In genomic region chr15:12900428-12901196, GRCm38 (mm10) we compare ENCODE assay signal across 15 mouse cellular contexts.
"Had no signal": no experiment of that assay in that cellular context is flagged by ENCODE, and none has a peak within 500 bp of the region (broad histone marks: within the 10 kb centered on the region; RNA-seq: fewer than 3 reads in every experiment).

No protein-coding gene starts in this region.

- H3K4me1 ChIP-seq: limb, embryonic 10.5 days; neural tube, embryonic 12.5 days had no signal

- H3K9ac ChIP-seq: liver, embryonic 15.5 days; lung, embryonic 14.5 days; neural tube, embryonic 12.5 days had no signal

- DNase-seq: kidney, adult 18-20 months; kidney, postnatal 10 days; kidney, postnatal 4 days; lung, embryonic 14.5 days; lung, postnatal 10 days; lung, postnatal 4 days; thymus, adult 18-20 months; thymus, postnatal 14 days had no signal

- H3K9me3 ChIP-seq: limb, embryonic 10.5 days; liver, embryonic 15.5 days; neural tube, embryonic 12.5 days had no signal

- H3K27me3 ChIP-seq: liver, embryonic 15.5 days; megakaryocyte, embryonic 14.5 days; neural tube, embryonic 12.5 days had no signal

- H3K4me2 ChIP-seq: liver, embryonic 11.5 days; liver, embryonic 15.5 days; lung, embryonic 14.5 days; neural tube, embryonic 12.5 days had no signal

- H3K4me3 ChIP-seq: layer of hippocampus, adult 2 months; left cerebral cortex, adult 2 months; limb, embryonic 10.5 days; liver, embryonic 15.5 days; megakaryocyte, embryonic 14.5 days; neural tube, embryonic 12.5 days had no signal

- H3K27ac ChIP-seq: layer of hippocampus, adult 2 months; left cerebral cortex, adult 2 months; limb, embryonic 10.5 days; liver, embryonic 15.5 days; neural tube, embryonic 12.5 days had no signal
